Mouse (Mus musculus) C2C12 (cell line): Measurements from ENCODE around the gene Frmd4a.

Experiments
- CTCF ChIP-seq: IDR thresholded peaks from one replicate; pipeline ENCODE4 v1.5.1; 2011; ENCODE audit not compliant: control insufficient read depth, insufficient read depth, insufficient read length
- MYOG ChIP-seq: IDR thresholded peaks from one replicate; pipeline ENCODE4 v1.6.1; 2011; ENCODE audit not compliant: control insufficient read depth, insufficient read length; ENCODE audit errors: extremely low read depth

DNA sequence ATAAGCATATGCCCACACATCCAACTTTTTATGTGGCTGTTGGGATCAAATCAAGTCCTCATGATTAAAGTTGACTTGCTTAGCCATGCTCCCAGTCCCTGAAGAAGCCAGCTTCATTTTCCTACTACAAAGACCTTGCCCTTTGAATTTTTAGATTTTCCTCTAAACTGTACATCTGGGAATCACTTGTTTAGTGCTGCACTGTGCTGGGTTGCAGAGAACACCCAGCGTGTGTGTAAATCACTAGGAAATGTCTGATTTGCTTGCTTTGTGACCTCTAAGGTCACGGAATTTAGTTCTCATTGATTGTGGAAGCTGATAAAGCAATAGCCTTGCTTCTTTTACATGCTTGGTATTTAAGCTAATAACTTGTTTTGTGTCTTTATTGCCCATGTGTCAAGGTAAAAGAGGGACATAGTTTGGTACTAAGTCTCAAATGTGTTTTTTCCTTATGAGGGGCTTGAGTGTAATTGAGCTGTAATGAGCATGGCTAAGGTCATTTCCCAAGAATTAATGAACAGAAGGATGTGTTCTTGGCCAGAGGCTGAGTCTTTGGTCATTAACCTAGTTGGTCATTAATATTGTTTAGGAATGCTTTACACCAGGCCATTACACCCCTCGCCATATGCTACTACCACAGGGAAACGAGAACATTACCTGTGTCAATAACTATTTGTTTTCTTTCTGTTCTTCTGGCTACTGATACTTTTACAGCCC lies 11.7 kb downstream of the Frmd4a start:
- TF ChIP-seq MYOG (no peak), CTCF (no peak)
